Mouse (Mus musculus): Measurements from ENCODE around the gene Phtf2.

DNA sequence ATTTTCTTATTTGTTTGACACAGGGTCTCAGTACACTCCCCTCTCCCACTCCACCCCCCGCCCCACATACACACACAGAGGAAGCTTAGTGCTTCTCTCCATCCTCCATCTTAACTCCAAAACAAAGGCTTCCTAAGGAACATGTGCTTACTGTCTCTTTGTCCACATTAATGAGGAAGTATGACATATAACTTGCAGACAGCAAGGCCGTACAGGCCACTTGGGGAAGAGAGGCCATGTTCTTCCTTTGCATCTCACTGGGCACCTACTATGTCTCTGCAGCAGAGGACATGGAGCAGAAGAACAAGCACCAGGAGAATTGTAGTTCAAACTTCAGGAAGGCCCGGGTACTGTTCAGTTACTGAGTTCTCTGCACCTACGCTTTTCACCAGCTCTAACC is 21.4 kb downstream of the Phtf2 start:
- TF ChIP-seq CTCF (IDR thresholded peaks at IDR 0.05; ENCODE audit: extremely low read depth, insufficient read depth, insufficient read length, insufficient replicate concordance) (no peak), POLR2A (IDR thresholded peaks at IDR 0.05; ENCODE audit: low read depth, low read length) (no peak)

Data from spleen, adult 2 months (tissue).